Mouse (Mus musculus) MEL (cell line): ENCODE results near the gene Nfyb.
A peak's percentile ranks its signal among the peaks of the same experiment; 100 is the strongest.

Experiments
- CTCF ChIP-seq, 3 experiments: IDR thresholded peaks in 2 of 3; conservative IDR thresholded peaks in 1 of 3; 2 replicates each; pipeline ENCODE4 v1.5.1; 2011 to 2012; ENCODE audit warnings: low read length in 3 of 3, low read depth in 2 of 3, mild to moderate bottlenecking in 2 of 3, improper control_type of control experiment in 1 of 3, inconsistent platforms in 1 of 3, mixed read lengths in 1 of 3, moderate library complexity in 1 of 3; ENCODE audit not compliant: control insufficient read depth in 1 of 3, insufficient read depth in 1 of 3, poor library complexity in 1 of 3, severe bottlenecking in 1 of 3
- E2F4 ChIP-seq: IDR thresholded peaks from 2 replicates; pipeline ENCODE4 v1.6.1; 2011; ENCODE audit warnings: low read depth, low read length, improper control_type of control experiment, borderline replicate concordance
- EP300 ChIP-seq, 2 experiments: IDR thresholded peaks; 2 replicates each; pipeline ENCODE4 v1.6.1; 2011; ENCODE audit warnings: improper control_type of control experiment in 2 of 2, low read length in 2 of 2, low read depth in 1 of 2, mild to moderate bottlenecking in 1 of 2
- MXI1 ChIP-seq: IDR thresholded peaks from 2 replicates; pipeline ENCODE4 v1.6.1; 2011; ENCODE audit warnings: mild to moderate bottlenecking, low read depth, low read length, improper control_type of control experiment

GRCm38 (mm10) chr10:82698712-82699261 is 65.2 kb downstream of the Nfyb start:
- TF ChIP-seq CTCF (IDR thresholded peaks at IDR 0.05 in 2 of 3, conservative IDR thresholded peaks at IDR 0.05 in 1 of 3; ENCODE audit: control insufficient read depth in 1 of 3, insufficient read depth in 1 of 3, low read depth in 2 of 3, low read length in 3 of 3, poor library complexity in 1 of 3, severe bottlenecking in 1 of 3) (peak in 1 of 3 experiments; percentile 13; a peak in 1 of 6 replicates), EP300 (IDR thresholded peaks at IDR 0.05; ENCODE audit: low read depth in 1 of 2, low read length in 2 of 2) (no peak), E2F4 (no peak), MXI1 (peak; percentile 77)
